Mouse (Mus musculus) spleen, embryonic (tissue): ENCODE data around the gene Zfp366.
"Not testable (repeated sequence)": the region's sequence is repeated elsewhere in the genome, so short reads cannot be mapped to it uniquely, and the experiment has no call there.

Experiments
- CTCF ChIA-PET: fragments of 350-600 bp; sonication (Branson Sonifier 250); formaldehyde crosslinking; loops from one replicate; lab custom pipeline; 2022; lab: Charles Lee

The Zfp366 gene

GRCm38 (mm10) chr13:99184155-99184886 lies at the start of gene Zfp366:
Gene Zfp366, plus strand, starts transcription at chr13:99184823.
- CTCF ChIA-PET: no interaction called here

- CTCF ChIA-PET: no interaction called here
Observed at GRCm38 (mm10) chr13:99138351-99139255, 46.0 kb upstream of the Zfp366 start.

GRCm38 (mm10) chr13:99146355-99146871 lies 38.2 kb upstream of the Zfp366 start:
- CTCF ChIA-PET: no interaction called here

- CTCF ChIA-PET: no interaction called here
Observed at GRCm38 (mm10) chr13:99147645-99148111, 36.9 kb upstream of the Zfp366 start.

GRCm38 (mm10) chr13:99149551-99150305 lies 34.9 kb upstream of the Zfp366 start:
- CTCF ChIA-PET: no interaction called here

DNA sequence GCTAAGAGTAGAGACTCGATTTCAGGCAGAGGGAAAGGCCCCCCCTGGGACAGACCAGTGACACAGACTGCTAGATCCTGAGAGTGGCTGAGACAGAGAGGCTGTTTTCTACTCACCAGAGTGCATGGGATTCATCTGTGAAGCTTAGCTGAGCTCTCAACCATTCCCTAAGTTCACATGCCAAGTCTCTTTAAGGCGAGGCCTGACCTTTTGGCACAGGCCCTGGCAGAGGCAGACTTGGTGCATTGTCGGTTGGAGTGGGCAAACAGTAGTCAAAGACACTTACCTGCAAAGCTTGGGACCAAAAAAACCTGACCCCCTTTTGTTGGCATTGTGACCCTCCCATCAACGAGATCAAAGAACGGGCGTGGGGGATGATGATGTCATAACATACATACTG lies 34.0 kb upstream of the Zfp366 start:
- CTCF ChIA-PET: no interaction called here

GRCm38 (mm10) chr13:99151121-99151520 lies 33.5 kb upstream of the Zfp366 start:
- CTCF ChIA-PET: no interaction called here

DNA sequence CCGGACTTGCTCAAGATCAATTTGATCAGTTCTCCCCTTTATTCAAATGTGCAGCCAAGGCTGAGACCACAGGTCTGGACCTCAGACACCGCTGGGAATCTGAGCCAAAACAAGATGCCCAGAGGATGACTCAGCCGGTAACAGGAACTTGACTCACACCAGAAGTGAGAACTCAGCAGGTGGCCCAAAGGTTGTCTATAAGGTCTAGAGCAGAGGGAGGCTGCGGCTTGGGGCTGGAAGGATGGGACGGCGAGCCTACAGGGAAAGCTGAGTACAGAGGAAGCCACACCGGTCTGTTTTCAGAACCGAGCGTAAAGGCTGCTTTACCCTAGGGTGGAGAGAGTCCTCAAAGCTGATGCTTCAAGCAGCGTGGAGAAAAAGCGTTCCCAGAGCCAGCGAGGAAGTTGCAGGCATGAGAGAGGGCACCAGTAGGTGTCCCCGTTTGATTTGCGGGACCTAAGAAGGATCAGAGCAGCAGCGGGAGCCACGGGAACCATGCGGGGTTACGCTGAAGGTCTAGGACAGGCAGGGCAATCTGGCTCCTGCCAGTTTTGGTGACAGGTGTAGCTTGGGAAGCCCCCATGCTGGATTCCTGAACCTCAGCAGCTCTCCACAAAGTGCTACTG lies 32.2 kb upstream of the Zfp366 start:
- CTCF ChIA-PET: no interaction called here

DNA sequence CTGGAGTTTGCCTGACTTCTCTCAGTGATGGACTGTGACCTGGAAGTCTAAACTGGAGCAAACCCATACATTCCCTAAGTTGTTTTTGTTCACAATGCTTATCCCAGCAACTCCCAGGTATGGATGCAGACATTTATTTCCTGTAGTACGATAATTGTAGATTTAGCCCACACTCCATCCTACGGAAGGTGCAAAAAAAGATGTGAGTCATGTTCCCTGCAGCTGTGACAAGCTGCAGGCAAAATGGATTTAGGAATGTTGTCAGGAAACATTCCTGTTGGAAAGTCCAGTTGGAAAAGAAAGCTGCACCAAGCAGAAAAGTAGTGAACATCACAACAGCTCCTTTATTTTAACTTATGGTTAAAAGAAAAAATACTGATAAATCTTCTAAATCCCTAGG lies 26.9 kb upstream of the Zfp366 start:
- CTCF ChIA-PET: no interaction called here

DNA sequence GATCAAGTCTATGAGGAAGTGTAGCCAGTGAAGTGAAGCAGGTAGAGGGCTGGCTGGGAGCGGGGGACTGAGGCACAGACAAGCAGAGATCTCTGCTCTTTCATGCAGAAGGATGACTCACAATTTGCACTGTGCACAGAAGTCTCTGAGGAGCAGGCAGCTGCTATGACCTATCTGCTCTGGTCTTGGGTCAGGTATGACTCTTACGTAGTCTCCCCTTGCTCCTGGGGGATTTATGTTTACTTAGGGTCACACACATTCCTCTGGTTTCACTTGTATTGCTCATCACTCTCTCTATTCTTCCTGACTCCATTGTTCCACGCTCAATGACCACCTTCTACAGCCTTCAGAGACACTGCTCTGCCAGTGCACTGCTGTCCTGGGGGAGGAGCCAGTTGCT lies 25.9 kb upstream of the Zfp366 start:
- CTCF ChIA-PET: no interaction called here

DNA sequence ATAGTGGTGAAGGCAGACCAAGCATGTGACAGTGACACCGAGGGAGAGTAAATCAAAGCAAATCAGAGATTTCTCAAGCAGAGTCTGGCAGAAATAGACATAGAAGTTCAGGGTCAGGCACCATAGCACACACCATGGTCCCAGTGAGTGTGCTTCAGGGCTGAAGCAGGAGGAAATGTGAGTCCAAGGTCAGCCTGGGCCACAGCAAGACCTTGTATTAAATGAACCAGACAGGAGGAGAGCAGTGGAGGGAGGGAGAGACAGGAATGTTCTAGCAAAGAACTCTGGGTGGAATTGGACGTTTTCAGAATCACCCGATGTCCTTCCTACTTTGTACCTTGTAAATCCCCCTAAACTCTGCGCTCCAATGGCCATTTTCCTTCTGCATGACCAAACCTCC lies 21.6 kb upstream of the Zfp366 start:
- CTCF ChIA-PET: no interaction called here

GRCm38 (mm10) chr13:99163521-99164359 lies 20.9 kb upstream of the Zfp366 start:
- CTCF ChIA-PET: no interaction called here

DNA sequence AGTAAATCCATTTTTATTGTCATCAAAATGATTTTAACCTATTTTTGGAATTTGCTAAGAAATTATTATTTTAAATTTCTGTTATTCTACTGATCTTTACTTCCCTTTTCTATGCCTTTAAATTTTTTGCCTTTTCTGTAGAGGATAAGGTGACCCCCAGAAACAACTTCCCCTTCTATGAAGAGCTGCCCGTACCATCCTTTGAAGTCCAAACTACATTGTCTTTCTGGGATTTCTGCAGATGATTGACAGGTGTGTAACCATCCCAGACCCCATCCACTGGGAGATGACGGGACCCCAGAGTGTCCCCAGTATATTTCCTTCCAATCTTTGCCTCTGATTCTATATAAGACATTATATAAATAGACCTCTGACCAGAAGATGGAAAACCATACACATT lies 20.3 kb upstream of the Zfp366 start:
- CTCF ChIA-PET: no interaction called here

DNA sequence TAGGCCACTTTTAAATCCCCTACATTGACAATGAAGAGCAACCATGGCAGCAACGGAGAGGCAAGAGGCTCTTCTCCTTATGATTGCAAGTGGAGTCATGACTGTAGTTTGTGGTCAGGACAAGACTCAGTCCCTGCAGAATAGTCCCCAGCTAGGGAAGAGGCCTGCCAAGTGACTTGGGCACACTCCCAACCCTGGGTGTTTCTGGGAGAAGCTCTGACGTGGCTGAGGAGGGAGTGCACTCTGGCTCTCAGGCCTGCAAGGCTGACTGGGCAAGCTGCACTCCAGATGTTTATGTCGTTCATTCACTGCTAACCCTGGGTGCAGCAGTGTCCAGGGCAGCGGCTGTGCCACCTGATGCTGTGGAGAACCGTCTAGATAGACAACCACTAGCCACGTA lies 15.2 kb upstream of the Zfp366 start:
- CTCF ChIA-PET: no interaction called here

DNA sequence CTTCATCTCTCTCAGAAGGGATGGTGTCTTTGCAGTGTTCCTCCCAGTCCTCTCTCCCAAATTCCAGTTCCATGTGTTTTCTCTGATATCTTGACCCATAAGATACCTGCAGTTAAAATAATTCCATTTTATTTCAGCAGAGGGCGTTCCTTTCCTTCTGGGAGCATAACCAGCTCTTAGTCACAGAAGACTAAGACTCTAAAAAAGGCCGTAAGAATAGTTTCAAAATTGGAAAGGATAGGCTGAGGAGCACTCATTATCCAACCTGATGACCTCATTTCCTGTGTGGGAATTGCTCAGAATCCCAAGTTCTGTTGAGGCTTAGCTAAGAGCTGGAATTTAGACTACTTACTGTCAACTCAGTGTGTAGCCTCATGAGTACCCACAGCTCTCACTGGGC lies 14.3 kb upstream of the Zfp366 start:
- CTCF ChIA-PET: no interaction called here

- CTCF ChIA-PET: no interaction called here
Observed at GRCm38 (mm10) chr13:99173849-99174248, 10.8 kb upstream of the Zfp366 start.

- CTCF ChIA-PET: not testable (repeated sequence)
Observed at GRCm38 (mm10) chr13:99182828-99183227, 1.8 kb upstream of the Zfp366 start.

DNA sequence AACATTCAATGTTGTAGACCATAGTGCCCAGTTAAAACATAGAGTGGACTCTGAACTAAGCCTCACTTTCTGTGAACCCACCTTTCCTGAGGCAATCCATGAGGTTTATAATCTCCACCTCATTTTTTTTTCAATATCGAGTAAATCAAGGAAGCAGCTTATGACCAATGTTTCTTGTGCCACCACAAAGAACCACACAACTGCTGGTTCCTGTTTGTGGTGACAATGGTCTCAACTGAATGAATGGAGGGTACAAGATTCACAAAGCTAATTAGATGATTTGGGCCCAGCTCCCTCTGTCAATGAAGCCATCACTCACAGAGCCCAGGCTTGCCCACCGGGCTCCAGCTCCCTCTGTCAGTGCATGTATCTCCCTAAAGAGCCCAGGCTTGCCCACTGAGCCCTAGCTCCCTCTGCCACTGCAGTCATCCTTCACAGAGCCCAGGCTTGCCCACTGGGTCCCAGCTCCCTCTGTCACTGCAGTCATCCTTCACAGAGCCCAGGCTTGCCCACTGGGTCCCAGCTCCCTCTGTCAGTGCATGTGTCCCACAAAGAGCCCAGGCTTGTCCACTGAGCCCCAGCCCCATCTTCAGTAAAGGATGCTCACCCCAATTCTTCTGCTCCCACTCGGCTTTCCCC lies 1.2 kb upstream of the Zfp366 start:
- CTCF ChIA-PET: no interaction called here

DNA sequence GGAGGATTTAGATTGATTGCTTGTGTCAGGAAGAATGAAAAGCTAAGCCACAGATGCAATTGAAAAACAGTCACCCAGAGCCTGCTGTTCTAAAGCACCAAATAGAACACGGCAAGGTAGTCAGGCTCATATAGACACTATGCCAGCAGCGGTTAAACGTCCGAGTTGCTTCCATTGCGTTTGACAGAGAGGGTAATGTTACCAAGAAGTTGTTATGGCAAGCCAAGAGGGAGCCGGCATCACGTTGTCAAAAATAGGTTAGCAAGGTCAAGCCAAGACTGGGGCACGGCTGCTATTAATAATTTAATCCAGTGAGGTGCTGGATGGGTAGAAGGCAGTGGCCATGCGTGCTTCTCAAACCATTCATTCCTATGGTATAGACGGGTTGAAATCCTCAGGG lies 950 bp downstream of the Zfp366 start:
- CTCF ChIA-PET: no interaction called here
